Mouse (Mus musculus) erythroblast, embryonic 14.5 days (primary cell): ENCODE data around the gene Sorbs2.

Experiments used
- GATA1 ChIP-seq: IDR thresholded peaks from 2 replicates; pipeline ENCODE4 v1.6.1; 2012; ENCODE audit warnings: low read length, inconsistent platforms, mixed read lengths
- TAL1 ChIP-seq: IDR thresholded peaks from 3 replicates; pipeline ENCODE4 v1.6.1; 2012; ENCODE audit warnings: low read length, inconsistent platforms, mixed read lengths

GRCm38 (mm10) chr8:45876397-45876796, 368.8 kb downstream of the Sorbs2 start:
- no peak for TF ChIP-seq GATA1
- no peak for TF ChIP-seq TAL1
